Mouse (Mus musculus) splenic B cell, adult 2 months (primary cell): Measurements from ENCODE around the gene Isg20l2.

Source experiments
- DNase-seq: peaks from one replicate; pipeline ENCODE4 v3.0.0-alpha.2; 2011; ENCODE audit warnings: low read depth, low spot score
- H3K27me3 ChIP-seq: 2 replicates; pipeline ENCODE4 v1.6.1; 2012; ENCODE audit warnings: mild to moderate bottlenecking, low read length, moderate library complexity, mixed read lengths; ENCODE audit not compliant: control insufficient read depth, poor library complexity, insufficient read depth, severe bottlenecking
- H3K36me3 ChIP-seq: 2 replicates; pipeline ENCODE4 v1.6.1; 2012; ENCODE audit warnings: mild to moderate bottlenecking, low read length, moderate library complexity, mixed read lengths; ENCODE audit not compliant: control insufficient read depth, poor library complexity, insufficient read depth, severe bottlenecking

Gene Isg20l2

GRCm38 (mm10) chr3:87948378-87949265 lies 18.5 kb downstream of the Isg20l2 start, which contains the start of gene Crabp2:
Crabp2 (plus strand) TSS chr3:87948666.
- Histone ChIP-seq H3K36me3 (no peaks in the 10 kb centered on the region), H3K27me3 (no peaks in the 10 kb centered on the region; the same call in 1 of the 2 replicates)
- peak; percentile 34 for DNase-seq

DNA sequence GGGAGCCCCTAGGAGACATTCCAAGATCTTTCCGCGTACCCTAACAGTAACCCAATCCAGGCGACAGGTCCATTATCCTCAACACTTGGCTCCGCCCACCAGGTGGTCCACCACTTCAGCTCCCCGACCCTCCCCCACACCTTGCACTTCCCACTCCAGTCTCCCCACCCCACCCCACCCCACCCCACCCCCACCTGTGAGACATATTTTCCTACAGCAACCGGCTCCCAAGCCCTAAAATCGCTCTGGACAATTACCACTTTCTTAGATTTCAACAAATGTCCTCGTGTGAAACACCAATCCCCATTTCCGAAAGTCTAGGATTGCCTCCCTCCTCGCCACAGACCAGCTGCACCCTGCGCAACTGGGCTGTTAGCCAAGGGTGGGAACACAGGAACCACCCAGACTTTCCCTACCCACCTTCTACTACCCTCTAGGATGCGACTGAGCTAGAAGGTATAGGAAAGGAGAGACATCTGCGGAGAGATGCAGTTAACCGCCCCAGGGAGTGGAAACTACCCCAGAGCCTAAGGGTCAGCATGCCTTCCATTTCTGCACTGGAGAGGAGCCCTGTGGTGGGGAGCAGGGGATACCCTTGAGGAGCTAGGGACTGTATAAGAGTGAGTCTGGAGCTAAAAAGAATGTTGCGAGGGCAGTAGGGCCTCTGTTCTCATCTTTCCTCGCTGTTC lies 19.3 kb downstream of the Isg20l2 start:
- Histone ChIP-seq H3K36me3 (no peaks in the 10 kb centered on the region), H3K27me3 (no peaks in the 10 kb centered on the region; the same call in 1 of the 2 replicates)
- DNase-seq: no peak

DNA sequence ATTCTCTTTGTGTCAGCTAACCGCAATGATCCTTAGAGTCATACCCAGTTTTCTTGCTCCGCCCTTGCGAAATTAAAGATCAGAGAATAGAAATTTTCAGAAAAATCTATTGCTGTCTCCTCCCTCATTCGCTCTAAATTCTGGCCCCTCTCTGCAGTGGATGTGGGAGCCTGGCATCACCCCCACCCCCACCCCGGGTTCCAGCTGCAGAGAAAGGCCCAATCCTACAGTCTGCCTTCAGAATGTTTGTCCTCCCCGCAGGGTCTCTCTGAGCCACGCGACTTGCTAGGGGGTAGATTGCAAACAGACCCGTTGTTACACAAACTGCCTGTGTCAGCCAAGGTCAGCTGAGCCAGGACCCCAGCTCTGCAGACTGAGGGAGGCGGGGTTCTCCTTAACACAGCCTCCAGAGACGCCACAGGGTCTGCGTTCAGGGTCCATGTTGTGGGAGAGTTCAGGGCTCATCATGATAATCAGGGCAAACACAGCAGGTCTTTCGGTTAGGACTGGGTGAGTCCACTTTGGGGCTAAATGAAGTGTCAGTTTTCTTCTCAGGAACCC lies 19.9 kb downstream of the Isg20l2 start:
- no peaks in the 10 kb centered on the region; the same call in 1 of the 2 replicates for H3K27me3 ChIP-seq
- DNase-seq: no peak

GRCm38 (mm10) chr3:87951946-87952345 lies 21.8 kb downstream of the Isg20l2 start:
- DNase-seq: no peak
- H3K27me3 ChIP-seq: no peaks in the 10 kb centered on the region
- no peaks in the 10 kb centered on the region for H3K36me3 ChIP-seq

More for the DNA sequence above, 19.9 kb downstream of the Isg20l2 start:
- no peaks in the 10 kb centered on the region for H3K36me3 ChIP-seq

DNA sequence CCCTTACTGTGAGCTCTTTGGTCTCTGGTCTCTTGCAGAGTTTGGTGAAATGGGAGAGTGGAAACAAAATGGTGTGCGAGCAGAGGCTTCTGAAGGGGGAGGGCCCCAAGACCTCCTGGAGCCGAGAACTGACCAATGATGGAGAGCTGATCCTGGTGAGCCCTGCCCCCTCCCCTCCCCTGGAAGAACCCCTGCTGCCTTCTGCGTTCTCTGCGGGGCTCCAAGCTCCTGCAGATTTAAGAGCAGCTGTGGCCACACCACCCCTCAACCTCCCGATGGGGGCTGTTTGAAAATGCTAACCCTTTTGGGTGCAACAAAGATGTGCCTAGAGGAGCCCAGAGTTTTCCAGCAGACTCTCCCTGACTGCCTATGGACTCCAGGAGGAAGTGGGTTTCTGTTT lies 22.3 kb downstream of the Isg20l2 start:
- DNase-seq: no peak
- no peaks in the 10 kb centered on the region for H3K27me3 ChIP-seq

GRCm38 (mm10) chr3:87958056-87958455 lies 27.9 kb downstream of the Isg20l2 start:
- no peak for DNase-seq
- Histone ChIP-seq H3K36me3 (no peaks in the 10 kb centered on the region), H3K27me3 (no peaks in the 10 kb centered on the region; the same call in 1 of the 2 replicates)

More for the DNA sequence above, 22.3 kb downstream of the Isg20l2 start:
- no peaks in the 10 kb centered on the region for H3K36me3 ChIP-seq

DNA sequence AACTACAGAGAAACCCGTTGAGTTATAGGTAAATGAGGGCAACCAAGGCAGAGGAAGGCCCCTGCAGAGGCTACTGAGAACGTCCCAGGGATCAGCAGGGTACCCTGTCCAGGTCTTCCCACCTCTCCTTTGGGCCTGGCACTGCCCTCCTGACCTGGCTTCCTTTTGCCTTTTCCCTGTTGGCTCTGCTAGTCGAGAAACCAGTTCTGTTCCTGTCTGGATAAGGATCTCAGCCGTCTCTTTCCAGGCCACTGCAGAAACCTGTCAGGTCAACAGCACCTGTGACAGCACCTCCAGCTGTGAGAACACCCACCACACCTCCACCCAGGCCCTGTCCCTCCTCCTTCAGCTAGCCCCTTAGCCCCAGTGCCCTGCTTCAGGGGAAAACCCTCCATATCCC lies 28.4 kb downstream of the Isg20l2 start:
- Histone ChIP-seq H3K27me3 (no peaks in the 10 kb centered on the region; the same call in 1 of the 2 replicates), H3K36me3 (no peaks in the 10 kb centered on the region)
- no peak for DNase-seq

DNA sequence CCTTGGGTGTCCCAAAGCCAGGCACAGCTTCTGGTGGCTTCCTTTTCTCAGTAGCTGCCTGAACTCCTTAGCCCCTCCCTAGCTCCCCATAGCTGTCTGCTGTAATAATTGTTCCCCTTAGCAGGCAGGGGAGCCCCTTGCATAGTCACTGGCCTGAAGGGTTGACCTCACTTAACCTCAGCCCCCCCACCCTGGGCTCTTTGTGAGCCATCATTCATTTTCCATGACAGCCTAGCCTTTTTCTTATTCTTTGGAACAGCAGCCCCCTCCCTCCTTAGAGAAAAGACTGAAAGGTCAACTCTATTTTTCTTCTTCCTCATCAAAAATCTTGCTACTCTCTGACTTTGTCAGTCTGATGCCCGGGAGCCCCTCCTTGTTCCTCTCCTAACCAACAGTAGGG lies 28.9 kb downstream of the Isg20l2 start:
- H3K36me3 ChIP-seq: no peaks in the 10 kb centered on the region
- no peaks in the 10 kb centered on the region; the same call in 1 of the 2 replicates for H3K27me3 ChIP-seq
- DNase-seq: no peak

DNA sequence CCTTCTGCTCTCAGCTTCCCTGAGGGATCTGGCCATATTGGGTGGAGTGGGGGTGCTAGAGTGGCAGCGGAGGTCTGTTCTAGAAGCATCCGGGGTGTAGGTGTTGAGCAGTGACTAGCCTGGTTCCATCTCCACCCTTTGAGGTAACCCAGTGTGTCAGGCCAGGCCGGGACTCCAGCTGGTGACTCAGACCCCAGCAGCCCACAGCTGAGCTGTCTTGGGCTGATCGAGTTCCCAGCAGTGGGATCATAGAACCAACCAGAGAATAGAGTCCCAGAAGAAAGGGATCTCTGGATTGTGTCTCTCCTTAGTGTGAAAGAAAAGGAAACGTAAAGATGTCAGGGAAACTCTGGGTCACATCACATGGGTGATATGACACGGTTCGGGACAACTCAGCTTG lies 29.3 kb downstream of the Isg20l2 start:
- DNase-seq: no peak
- no peaks in the 10 kb centered on the region for H3K36me3 ChIP-seq
- no peaks in the 10 kb centered on the region; the same call in 1 of the 2 replicates for H3K27me3 ChIP-seq

- no peak for DNase-seq
These were observed 30.1 kb downstream of the Isg20l2 start for GRCm38 (mm10) chr3:87960191-87960585.

GRCm38 (mm10) chr3:87960586-87961191 lies 30.6 kb downstream of the Isg20l2 start:
- DNase-seq: peak; percentile 78
- Histone ChIP-seq H3K27me3 (no peaks in the 10 kb centered on the region; the same call in 1 of the 2 replicates), H3K36me3 (no peaks in the 10 kb centered on the region)

More at GRCm38 (mm10) chr3:87960191-87960585, 30.1 kb downstream of the Isg20l2 start:
- Histone ChIP-seq H3K27me3 (no peaks in the 10 kb centered on the region; the same call in 1 of the 2 replicates), H3K36me3 (no peaks in the 10 kb centered on the region)

DNA sequence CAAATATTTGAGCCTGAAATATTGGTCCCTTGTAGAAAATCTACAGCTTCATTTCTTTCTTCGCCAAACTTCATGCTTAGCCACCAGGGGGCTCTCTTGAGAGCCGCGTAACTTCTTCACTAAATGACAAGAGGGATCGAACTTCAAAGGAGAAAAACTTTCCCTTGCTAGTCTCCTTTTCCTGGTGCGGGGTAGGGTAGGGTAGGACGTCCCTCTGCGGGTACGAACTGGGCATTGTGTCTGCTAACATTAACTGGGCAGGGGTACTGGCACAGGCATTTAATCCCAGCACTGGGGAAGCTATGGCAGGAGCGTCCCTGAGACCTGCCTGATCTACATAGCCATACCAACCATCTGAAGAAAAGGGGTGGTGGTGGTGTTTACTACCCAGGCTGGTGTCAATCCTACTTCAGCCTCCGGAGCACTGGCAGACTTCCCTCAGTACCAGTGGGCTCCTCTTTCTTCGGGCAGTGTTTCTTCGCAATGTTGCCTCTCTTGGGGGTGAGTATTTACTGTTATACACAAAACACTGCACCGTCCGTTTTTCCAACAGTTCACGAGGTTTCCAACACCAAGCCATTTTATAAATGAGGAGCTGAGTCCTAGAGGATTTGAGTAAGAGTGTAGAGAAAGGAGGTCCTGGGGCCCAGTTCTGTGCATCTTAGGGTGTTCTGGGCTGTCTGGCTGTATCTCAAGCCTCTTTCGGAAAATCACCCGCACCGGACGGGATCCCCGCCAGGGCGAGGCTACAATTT lies 40.2 kb downstream of the Isg20l2 start:
- DNase-seq: peak; percentile 78
- Histone ChIP-seq H3K36me3 (no peaks in the 10 kb centered on the region), H3K27me3 (no peaks in the 10 kb centered on the region)

GRCm38 (mm10) chr3:87970939-87971488 lies 40.9 kb downstream of the Isg20l2 start, which contains the start of gene Nes:
Nes (plus strand) TSS chr3:87971078.
- DNase-seq: no peak
- H3K36me3 ChIP-seq: no peaks in the 10 kb centered on the region
- no peaks in the 10 kb centered on the region for H3K27me3 ChIP-seq
